Mouse (Mus musculus): Measurements from ENCODE around the gene Hsf4. TPM values are rescaled to one million over a fixed set of nuclear protein-coding genes. Genes with fewer than 3 reads are reported as not detected.
A peak's percentile ranks its signal among the peaks of the same experiment; 100 is the strongest.

Gene Hsf4
- polyA plus RNA-seq, 1 experiment from 2014 or later = 0.11 TPM

DNA sequence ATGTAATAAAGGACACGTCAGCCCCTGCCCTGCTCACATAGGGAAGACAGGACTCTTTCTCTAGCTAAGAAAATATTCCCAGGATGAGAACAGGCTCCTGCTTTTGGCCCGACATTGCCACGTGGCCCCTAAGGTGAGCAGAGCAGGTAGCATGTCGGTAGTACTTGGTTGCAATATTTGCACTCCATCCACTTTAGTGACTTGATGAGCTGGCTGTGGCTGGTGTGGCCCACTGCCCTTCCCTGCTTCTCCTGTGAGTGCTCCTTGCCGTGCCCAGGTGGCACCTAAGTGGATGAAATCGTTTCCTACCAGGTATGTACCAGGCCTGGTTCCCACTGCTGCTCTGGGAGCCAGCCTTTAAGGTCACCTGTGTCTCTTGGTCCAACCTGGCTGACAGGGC lies 17.6 kb upstream of the Hsf4 start:
- no peak overlapping the region for H3K4me3 ChIP-seq (replicated peaks)
- H3K36me3 ChIP-seq (replicated peaks) = peaks cover 52% of the 10 kb centered on the region
- WGBS = 94% methylated on average over 6 of the region's 6 CpGs
- H3K9me3 ChIP-seq = no peaks in the 10 kb centered on the region
- no peak for ATAC-seq (ENCODE audit: low FRiP score)
- H3K9ac ChIP-seq = no peak overlapping the region
- no peak overlapping the region for H3K27ac ChIP-seq
- no peak overlapping the region for H3K4me2 ChIP-seq
- H3K4me1 ChIP-seq = peaks cover 15% of the 10 kb centered on the region
- peaks cover 30% of the 10 kb centered on the region for H3K27me3 ChIP-seq

DNA sequence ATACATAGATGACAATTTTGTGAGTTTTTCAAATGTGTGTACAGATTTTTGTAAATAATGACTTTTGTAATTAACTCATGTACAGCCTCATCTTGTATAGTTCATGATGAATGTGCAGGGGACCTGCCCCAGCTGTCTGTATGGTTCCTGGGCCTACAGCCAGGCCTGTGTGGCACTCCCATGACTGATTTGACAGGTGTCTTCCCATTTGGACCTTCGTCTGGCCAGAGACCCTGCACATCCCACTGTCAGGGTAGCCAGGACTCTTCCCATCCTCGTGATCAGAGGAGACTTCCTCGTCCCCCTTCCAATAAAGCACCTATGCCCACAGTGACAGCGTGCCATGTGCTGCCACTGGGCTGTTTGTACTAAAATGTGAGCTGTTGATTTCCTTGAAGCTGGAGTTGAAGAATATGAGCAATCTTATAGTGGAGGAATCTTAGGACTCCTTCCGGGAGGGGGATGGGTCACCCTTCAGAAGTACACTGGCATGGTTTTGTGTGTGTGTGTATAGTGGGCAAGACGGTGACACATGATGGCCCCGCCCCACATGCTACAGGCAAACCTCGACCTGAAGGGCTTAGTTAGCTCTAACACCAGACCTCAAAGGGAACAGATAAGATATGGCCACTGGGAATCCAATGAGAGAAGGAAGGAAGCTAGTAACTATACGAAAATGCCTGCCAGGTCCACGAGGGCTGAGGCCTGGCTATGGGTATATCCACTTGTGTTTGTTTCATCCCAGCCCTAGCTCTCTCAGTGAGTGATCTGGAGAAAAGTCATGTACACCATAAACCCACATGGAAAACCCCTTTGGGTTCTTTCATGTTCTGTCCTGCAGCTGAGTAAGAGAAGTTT lies 16.7 kb upstream of the Hsf4 start:
- peaks cover 15% of the 10 kb centered on the region for H3K4me1 ChIP-seq
- ATAC-seq (ENCODE audit: low FRiP score) = no peak
- no peak overlapping the region for H3K9ac ChIP-seq
- H3K36me3 ChIP-seq (replicated peaks) = peaks cover 44% of the 10 kb centered on the region
- peaks cover 39% of the 10 kb centered on the region for H3K27me3 ChIP-seq
- H3K4me2 ChIP-seq = no peak overlapping the region
- no peak overlapping the region for H3K4me3 ChIP-seq (replicated peaks)
- no peaks in the 10 kb centered on the region for H3K9me3 ChIP-seq
- no peak overlapping the region for H3K27ac ChIP-seq
- 89% methylated on average over 10 of the region's 10 CpGs for WGBS

DNA sequence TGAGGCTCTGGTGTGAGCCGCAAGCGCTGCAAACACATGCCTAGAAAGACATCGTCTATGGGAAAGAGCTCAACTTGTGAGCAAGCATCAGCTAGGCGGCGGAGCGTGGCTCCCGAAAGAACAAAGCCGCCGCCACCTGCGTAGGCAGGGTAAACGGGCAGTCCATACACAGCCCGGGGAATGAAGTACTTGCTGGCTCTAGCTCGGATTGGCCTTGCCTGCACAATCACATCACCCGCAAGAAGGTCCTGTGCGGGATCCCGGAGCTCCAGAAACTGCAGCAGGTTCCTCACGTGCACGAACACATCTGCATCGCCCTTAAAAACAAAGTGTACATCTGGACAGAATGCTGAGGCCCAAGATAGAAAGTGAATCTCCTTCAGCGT lies 15.8 kb upstream of the Hsf4 start:
- Histone ChIP-seq H3K9me3 (no peaks in the 10 kb centered on the region), H3K27ac (0 out of 2 replicates have a peak overlapping the region, but pooled peaks have one; percentile 13), H3K9ac (no peak overlapping the region), H3K27me3 (peaks cover 47% of the 10 kb centered on the region), H3K4me2 (peak overlapping the region; percentile 98), H3K4me3 (replicated peaks) (peak overlapping the region; percentile 60), H3K4me1 (peaks cover 18% of the 10 kb centered on the region), H3K36me3 (replicated peaks) (peaks cover 36% of the 10 kb centered on the region)
- peak; percentile 45 for ATAC-seq (ENCODE audit: low FRiP score)
- 27% methylated on average over 20 of the region's 20 CpGs for WGBS

DNA sequence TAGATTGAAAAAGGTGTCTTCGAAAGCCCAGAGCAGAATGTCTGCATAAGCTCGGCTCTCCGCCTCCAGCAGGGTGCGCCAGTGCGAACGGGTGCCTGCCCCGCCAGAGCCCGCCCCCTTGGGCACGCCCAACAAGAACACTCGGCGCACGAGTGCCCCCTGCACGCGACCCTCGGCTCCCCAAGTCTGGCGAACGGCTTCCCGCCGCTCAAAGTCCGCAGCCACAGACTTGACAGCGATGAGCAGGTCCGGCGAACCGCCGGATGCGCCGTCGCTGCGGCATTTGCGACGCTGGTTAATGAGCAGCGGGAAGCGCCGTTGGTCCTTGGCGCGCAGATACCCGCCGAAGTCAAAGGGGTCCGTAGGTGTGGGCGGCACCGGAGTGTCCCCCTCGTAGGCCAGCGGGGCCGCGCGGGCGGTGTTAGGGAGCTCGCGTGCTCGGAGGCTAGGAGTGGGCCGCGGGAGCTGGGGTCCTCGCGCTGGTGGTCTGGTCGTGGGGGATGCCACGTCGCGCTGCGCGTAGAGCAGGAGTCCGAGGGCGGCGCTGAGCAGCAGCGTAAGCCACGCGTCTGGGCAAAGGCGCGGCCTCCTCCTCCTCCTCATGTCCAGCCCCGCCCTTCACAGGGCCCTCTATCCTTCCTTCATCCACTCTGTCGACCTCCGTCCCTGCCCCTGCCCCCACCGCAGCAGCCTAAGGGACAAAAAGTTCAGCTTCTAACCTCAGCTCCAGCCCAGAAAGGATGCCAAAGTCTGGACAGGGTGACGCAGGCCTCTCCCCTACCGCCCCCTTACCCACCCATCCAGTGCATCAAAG lies 15.2 kb upstream of the Hsf4 start:
- H3K4me1 ChIP-seq = peaks cover 24% of the 10 kb centered on the region
- under 1% methylated on average over 74 of the region's 74 CpGs for WGBS
- no peak overlapping the region for H3K27ac ChIP-seq

DNA sequence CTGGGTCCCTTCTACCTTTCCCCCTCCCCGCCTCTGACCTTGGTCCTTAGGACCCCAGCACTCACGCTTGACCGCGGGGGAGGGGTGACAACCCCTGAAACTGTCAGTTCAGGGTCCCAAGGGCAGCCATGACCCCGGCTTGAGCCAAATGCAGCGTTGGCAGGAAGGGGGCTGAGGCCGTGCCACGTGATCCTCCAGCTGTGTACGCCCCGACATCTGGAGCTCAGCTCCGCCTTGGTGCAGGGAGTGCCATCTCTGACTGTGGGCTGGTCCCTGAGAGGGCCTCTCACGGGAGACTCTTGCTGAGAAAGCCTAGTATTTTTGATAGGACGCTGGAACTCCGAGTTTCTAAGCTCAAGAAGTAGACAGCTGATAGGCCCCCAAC lies 14.6 kb upstream of the Hsf4 start, which contains the start of gene B3gnt9:
TSS of gene B3gnt9 (minus strand) at position 188 of the 385 bp plus-strand sequence.
- Histone ChIP-seq H3K4me1 (peaks cover 30% of the 10 kb centered on the region), H3K27ac (no peak within 1 kb of the TSS), H3K36me3 (replicated peaks) (peaks cover 24% of the 10 kb centered on the region), H3K4me2 (peak within 1 kb of the TSS; percentile 98), H3K4me3 (replicated peaks) (peak within 1 kb of the TSS; percentile 60), H3K27me3 (peaks cover 59% of the 10 kb centered on the region), H3K9me3 (no peaks in the 10 kb centered on the region), H3K9ac (peak within 1 kb of the TSS; percentile 67)
- no peak for ATAC-seq (ENCODE audit: low FRiP score)
- 2% methylated on average over 13 of the region's 14 CpGs for WGBS

More for the DNA sequence above, 15.2 kb upstream of the Hsf4 start:
- peaks cover 53% of the 10 kb centered on the region for H3K27me3 ChIP-seq
- H3K4me3 ChIP-seq (replicated peaks) = peak overlapping the region; percentile 60
- H3K36me3 ChIP-seq (replicated peaks) = peaks cover 30% of the 10 kb centered on the region
- H3K9me3 ChIP-seq = no peaks in the 10 kb centered on the region
- peak; percentile 78 for ATAC-seq (ENCODE audit: low FRiP score)
- peak overlapping the region; percentile 98 for H3K4me2 ChIP-seq
- H3K9ac ChIP-seq = peak overlapping the region; percentile 67

DNA sequence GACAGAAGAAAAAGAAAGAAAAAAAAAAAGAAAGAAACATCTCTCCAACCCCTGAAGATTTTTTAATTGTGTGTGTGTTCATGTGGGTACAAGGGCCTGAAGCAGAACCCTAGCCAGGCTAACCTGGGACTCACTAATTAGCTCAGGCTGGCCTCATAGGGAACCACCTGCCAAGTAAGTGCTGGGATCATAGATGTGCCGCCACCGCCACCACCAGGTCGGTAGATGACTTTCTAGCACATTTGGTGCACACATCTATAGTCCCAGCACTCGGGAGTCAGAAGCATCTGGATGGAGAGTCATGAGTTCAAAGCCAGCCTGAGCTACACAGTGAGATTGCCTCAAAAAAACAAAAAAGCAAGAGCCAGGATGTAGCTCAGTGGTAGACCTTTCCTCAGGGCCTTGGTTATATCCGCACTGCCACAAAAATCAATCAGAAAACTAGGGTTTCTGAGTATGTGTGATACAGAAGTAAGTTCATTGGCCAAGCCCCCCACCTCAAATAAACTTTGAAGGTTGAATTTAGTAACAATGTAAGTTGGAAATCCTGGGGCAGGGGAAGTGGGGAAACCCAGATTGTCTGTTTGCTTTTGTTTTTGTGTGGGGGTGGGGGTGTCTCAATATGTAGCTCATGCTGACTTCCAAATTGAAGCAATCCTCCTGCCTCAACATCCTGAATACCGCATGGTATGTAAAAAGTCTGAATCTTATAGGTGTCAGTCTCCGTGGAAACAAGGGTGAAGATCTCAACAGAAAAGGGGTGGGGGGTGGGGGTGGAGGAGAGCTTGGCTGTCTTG lies 12.1 kb upstream of the Hsf4 start:
- no peak overlapping the region for H3K4me3 ChIP-seq (replicated peaks)
- no peak for ATAC-seq (ENCODE audit: low FRiP score)
- 71% methylated on average over 7 of the region's 7 CpGs for WGBS

DNA sequence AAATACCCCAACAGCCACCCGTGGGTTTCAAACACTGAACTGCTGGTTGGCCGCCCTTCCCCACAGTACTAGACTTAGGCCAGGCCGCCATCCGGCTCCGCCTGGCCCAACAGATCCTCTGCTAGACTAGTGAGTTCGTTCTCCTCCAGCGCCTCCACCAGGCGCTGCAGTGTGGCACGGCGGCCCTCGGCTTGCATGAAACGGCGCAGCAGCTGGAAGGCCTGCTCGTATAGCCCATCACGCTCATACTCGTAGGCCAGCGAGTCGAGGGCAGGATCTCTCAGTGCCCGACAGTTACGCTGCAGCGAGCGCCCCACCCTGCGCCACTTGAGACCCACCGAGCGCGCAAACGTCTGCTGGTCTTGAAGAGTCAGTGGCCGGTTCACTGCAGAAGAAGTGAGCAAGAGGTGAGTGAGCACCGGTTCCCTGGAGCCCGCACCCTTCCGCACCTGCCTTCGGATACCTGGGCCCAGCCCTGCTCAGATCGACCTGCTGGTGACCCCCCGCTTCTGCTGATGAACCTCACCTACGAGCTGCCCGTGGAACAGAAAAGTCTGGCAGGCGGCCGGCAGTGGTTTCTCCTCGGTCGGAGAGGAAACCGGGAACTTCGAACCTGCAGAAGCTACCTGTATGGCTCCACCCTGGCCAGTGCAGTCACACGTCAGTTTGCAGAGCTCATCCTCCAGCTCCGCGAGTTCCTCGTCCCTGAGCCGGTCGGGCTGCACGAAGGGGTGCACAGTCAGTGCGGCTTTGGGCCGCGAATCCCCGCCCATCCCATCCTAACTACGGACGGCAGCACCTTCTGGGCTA lies 10.5 kb upstream of the Hsf4 start:
- peak overlapping the region; percentile 41 for H3K4me3 ChIP-seq (replicated peaks)
- H3K9me3 ChIP-seq = no peaks in the 10 kb centered on the region
- no peak overlapping the region for H3K27ac ChIP-seq
- peaks cover 28% of the 10 kb centered on the region for H3K4me1 ChIP-seq
- 1% methylated on average over 55 of the region's 55 CpGs for WGBS
- peak overlapping the region; percentile 68 for H3K4me2 ChIP-seq
- peak; percentile 42 for ATAC-seq (ENCODE audit: low FRiP score)
- H3K27me3 ChIP-seq = peaks cover 91% of the 10 kb centered on the region
- H3K36me3 ChIP-seq (replicated peaks) = no peaks in the 10 kb centered on the region
- peak overlapping the region; percentile 33; the same call in 1 of the 2 replicates for H3K9ac ChIP-seq

More for the DNA sequence above, 12.1 kb upstream of the Hsf4 start:
- no peak overlapping the region for H3K9ac ChIP-seq
- peaks cover 30% of the 10 kb centered on the region for H3K4me1 ChIP-seq
- no peak overlapping the region for H3K27ac ChIP-seq
- H3K4me2 ChIP-seq = no peak overlapping the region
- H3K27me3 ChIP-seq = peaks cover 81% of the 10 kb centered on the region
- H3K36me3 ChIP-seq (replicated peaks) = no peaks in the 10 kb centered on the region
- no peaks in the 10 kb centered on the region for H3K9me3 ChIP-seq

DNA sequence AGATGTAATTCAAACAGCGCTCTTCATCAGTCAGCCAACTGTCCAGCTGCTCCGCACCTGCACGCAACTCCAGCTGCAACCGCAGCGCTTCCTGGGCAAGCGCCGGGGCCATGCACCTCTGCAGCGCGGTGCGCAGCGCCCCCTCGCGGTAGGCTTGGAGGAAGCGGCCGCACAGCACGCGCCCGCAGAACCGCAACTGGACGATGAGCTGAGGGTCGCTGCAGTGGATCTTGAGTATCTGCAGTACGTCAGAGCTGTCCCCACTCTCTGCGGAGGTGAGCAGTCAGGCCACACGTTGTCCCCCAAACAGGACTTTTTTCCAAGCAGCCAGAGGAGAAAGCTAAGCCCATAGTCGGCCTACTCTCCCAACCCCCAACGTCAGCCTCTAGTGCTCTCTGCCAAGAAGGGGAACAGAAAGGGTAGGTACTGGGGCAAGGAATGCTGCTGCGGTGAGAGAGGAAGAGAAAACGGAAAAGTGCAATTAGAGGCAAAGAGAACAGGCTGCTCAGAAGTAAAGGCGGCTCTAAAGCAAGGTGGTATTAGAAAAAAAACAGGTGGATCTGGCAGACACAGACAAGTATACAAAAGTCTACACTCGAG lies 9.8 kb upstream of the Hsf4 start:
- Histone ChIP-seq H3K4me1 (peaks cover 29% of the 10 kb centered on the region), H3K9me3 (no peaks in the 10 kb centered on the region), H3K4me2 (peak overlapping the region; percentile 68), H3K27me3 (peaks cover 95% of the 10 kb centered on the region), H3K27ac (no peak overlapping the region), H3K36me3 (replicated peaks) (no peaks in the 10 kb centered on the region), H3K9ac (peak overlapping the region; percentile 33; the same call in 1 of the 2 replicates), H3K4me3 (replicated peaks) (peak overlapping the region; percentile 41)
- ATAC-seq (ENCODE audit: low FRiP score) = peak; percentile 66
- WGBS = 4% methylated on average over 30 of the region's 30 CpGs

DNA sequence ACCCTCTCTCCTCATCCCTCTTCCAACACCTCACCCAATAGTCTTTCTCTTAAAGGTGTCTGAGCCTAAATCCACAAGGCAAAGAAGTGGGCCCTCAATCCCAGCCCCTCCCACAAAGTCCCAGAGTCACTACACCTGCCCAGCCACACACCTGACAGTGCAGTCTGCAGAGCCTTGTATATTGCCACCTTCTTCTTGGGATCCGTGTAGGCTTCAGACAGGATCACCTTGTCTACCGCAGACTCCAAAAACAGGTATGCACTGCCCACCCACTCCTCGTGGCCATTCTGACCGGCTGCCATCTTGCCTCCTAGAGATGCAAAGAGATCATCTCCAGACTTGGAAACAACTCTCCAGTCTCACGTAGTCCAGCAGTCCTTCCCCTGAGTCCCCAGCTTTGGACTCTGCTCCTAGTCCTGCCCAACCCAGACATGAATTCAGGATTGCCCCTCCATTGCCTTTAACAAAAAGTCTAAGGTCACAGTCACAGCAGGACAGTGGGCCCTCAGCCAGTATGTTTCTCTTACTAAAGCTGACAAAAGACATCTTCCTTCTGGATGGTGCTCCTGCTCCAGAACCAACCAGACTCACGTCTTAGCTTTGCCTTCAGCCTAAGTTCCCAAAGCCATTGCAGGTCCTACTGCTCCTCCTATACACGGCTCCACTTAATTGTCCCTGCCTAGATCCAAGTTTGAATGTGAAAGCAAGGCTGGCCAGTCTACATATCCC lies 9.1 kb upstream of the Hsf4 start:
- no peak for ATAC-seq (ENCODE audit: low FRiP score)
- Histone ChIP-seq H3K27ac (no peak overlapping the region), H3K4me3 (replicated peaks) (no peak overlapping the region), H3K4me1 (peaks cover 25% of the 10 kb centered on the region), H3K27me3 (peaks cover 95% of the 10 kb centered on the region), H3K9ac (no peak overlapping the region), H3K9me3 (no peaks in the 10 kb centered on the region), H3K4me2 (no peak overlapping the region), H3K36me3 (replicated peaks) (no peaks in the 10 kb centered on the region)
- WGBS = 65% methylated on average over 7 of the region's 7 CpGs

DNA sequence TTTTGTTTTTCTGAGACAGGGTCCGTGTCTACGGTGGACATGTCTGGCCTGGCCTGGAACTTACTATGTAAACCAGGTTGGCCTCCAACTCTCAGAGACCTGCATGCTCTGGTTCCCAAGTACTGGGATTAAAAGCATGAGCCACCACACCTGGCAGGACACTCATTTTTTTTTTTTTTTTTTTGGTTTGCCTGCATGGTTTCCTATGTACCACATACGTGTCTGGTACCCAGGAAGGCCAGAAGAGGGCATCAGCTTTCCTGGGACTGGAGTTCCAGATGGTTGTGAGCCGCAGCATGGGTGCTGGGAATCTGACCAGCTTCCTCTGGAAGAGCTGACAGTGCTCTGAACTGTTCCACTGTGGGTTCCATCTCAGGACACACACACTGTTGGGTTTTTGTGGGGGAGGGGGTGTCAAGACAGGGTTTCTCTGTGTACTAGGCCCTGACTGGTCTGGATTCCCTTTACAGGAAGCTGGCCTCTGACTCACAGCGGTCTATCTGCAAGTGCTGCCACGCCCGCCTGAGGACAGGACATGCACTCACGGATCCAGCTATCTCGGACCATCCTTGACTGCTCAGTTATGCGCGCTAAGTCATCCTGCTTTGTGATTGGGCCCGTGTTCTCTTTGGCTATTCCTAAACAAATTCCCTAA lies 8.1 kb upstream of the Hsf4 start:
- H3K9ac ChIP-seq = no peak overlapping the region
- peaks cover 95% of the 10 kb centered on the region for H3K27me3 ChIP-seq
- WGBS = 81% methylated on average over 12 of the region's 12 CpGs
- H3K27ac ChIP-seq = no peak overlapping the region
- no peak overlapping the region for H3K4me3 ChIP-seq (replicated peaks)
- H3K4me2 ChIP-seq = no peak overlapping the region
- no peak for ATAC-seq (ENCODE audit: low FRiP score)
- peaks cover 25% of the 10 kb centered on the region for H3K4me1 ChIP-seq
- H3K9me3 ChIP-seq = 0 out of 2 replicates have a peak, but pooled peaks cover 5% of the 10 kb centered on the region
- no peaks in the 10 kb centered on the region for H3K36me3 ChIP-seq (replicated peaks)
